Comparison of ENCODE assay signal across 11 mouse cellular contexts in the genomic region with DNA sequence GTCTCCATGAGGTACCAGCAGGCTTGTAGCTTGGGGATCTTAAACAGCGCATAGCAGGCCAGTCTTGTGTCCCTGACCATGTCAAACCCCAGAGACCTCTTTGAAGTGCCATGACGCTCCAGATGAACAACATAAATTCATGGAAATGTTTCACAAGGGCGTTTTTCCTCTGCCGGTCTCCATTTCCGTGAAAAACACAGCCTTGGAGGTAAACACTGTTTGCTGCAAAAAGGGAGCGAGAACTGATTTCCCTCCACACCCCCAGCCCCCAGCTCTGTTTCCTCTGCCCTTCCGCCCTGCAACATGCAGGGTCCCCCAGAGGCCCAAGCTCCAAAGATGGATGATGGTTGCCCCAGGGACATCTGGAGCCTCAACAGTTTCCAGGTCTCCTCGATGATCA. TPM values are rescaled to one million over a fixed set of nuclear protein-coding genes. Genes with fewer than 3 reads are reported as not detected.
DNase-seq lines count a peak whose midpoint lies in the region; ATAC-seq and TF ChIP-seq lines count a peak whose summit lies in the region.
"Had no signal": no experiment of that assay in that cellular context is flagged by ENCODE, and none has a peak within 500 bp of the region (broad histone marks: within the 10 kb centered on the region; RNA-seq: fewer than 3 reads in every experiment).

No protein-coding gene starts in this region.

- no peaks in the 10 kb centered on the region for H3K9me3 ChIP-seq in embryonic facial prominence, embryonic 10.5 days
- H3K9me3 ChIP-seq in midbrain, embryonic 14.5 days (ENCODE audit: control insufficient read depth, low read length) = no peaks in the 10 kb centered on the region
- H3K9me3 ChIP-seq: intestine, embryonic 15.5 days had no signal

- intact Hi-C loops in gastrocnemius, adult 2 months (cut with DNase I) = no loop called here
- intact Hi-C loops in gastrocnemius, postnatal 36 days (cut with DNase I) = no loop called here
- intact Hi-C loops in left cerebral cortex, postnatal 36 days (cut with DNase I) = no loop called here

- no peaks in the 10 kb centered on the region for H3K27me3 ChIP-seq in embryonic facial prominence, embryonic 10.5 days (replicated peaks; ENCODE audit: low read depth, poor library complexity, severe bottlenecking)
- no peaks in the 10 kb centered on the region for H3K27me3 ChIP-seq in midbrain, embryonic 14.5 days (ENCODE audit: control insufficient read depth, insufficient read depth, low read length)
- H3K27me3 ChIP-seq: intestine, embryonic 15.5 days had no signal

- no peak for ATAC-seq in midbrain, embryonic 14.5 days (ENCODE audit: low FRiP score, low TSS enrichment)
- no peak for ATAC-seq in CD4-positive, CD25-positive, alpha-beta regulatory T cell, adult 4 months
- ATAC-seq: intestine, embryonic 15.5 days had no signal

- peak overlapping the region; percentile 19; the same call in 1 of the 2 replicates for H3K4me3 ChIP-seq in gastrocnemius, adult 2 months
- no peak overlapping the region for H3K4me3 ChIP-seq in embryonic facial prominence, embryonic 10.5 days
- no peak overlapping the region for H3K4me3 ChIP-seq in midbrain, embryonic 14.5 days (replicated peaks; ENCODE audit: low read depth, low read length)
- H3K4me3 ChIP-seq: intestine, embryonic 15.5 days had no signal

- TF ChIP-seq CTCF in gastrocnemius, adult 2 months (IDR thresholded peaks at IDR 0.05) = no peak

- H3K9ac ChIP-seq in midbrain, embryonic 14.5 days (replicated peaks; ENCODE audit: low read length) = no peak overlapping the region
- H3K9ac ChIP-seq: intestine, embryonic 15.5 days had no signal

- H3K4me1 ChIP-seq in embryonic facial prominence, embryonic 10.5 days = peaks cover 43% of the 10 kb centered on the region
- H3K4me1 ChIP-seq in midbrain, embryonic 14.5 days (ENCODE audit: control insufficient read depth, insufficient read depth, low read length) = peaks cover 50% of the 10 kb centered on the region

- H3K4me2 ChIP-seq in midbrain, embryonic 14.5 days (ENCODE audit: low read length) = no peak overlapping the region
- H3K4me2 ChIP-seq: intestine, embryonic 15.5 days had no signal

- WGBS in embryonic facial prominence, embryonic 10.5 days = 72% methylated on average over 8 of the region's 8 CpGs
- 65% methylated on average over 8 of the region's 8 CpGs for WGBS in midbrain, embryonic 14.5 days

- peak; percentile 27 for DNase-seq in gastrocnemius, adult 2 months
- no peak for DNase-seq in gastrocnemius, postnatal 36 days
- DNase-seq in kidney, postnatal 14 days = peak; percentile 46
- DNase-seq in kidney, adult 9 months = no peak
- DNase-seq in embryonic facial prominence, embryonic 10.5 days (ENCODE audit: low spot score) = no peak
- no peak for DNase-seq in midbrain, embryonic 14.5 days
- no peak for DNase-seq in left cerebral cortex, postnatal 36 days (ENCODE audit: low spot score in 2 of 2)
- DNase-seq: lung, postnatal 10 days; right cerebral cortex, postnatal 14 days had no signal

- H3K27ac ChIP-seq in gastrocnemius, adult 2 months = peak overlapping the region; percentile 64
- peak overlapping the region; percentile 26; the same call in 1 of the 2 replicates for H3K27ac ChIP-seq in embryonic facial prominence, embryonic 10.5 days (replicated peaks)
- peak overlapping the region; percentile 39; the same call in 1 of the 2 replicates for H3K27ac ChIP-seq in midbrain, embryonic 14.5 days (replicated peaks; ENCODE audit: low read depth, low read length)
- H3K27ac ChIP-seq: intestine, embryonic 15.5 days had no signal

- H3K36me3 ChIP-seq in embryonic facial prominence, embryonic 10.5 days (replicated peaks) = no peaks in the 10 kb centered on the region
- H3K36me3 ChIP-seq in midbrain, embryonic 14.5 days (ENCODE audit: control insufficient read depth, insufficient read depth, low read length) = no peaks in the 10 kb centered on the region
- H3K36me3 ChIP-seq: intestine, embryonic 15.5 days had no signal

RNA-seq across cellular contexts. Expression of gene Calm1, which starts 24.3 kb away (rescaled TPM):
- total RNA-seq in gastrocnemius, adult 2 months (2021) = 100 to 1,000 TPM; 513 to 579 TPM
- total RNA-seq in gastrocnemius, postnatal 36 days (2021) = 100 to 1,000 TPM; 484 to 513 TPM
- polyA plus RNA-seq in embryonic facial prominence, embryonic 10.5 days (2016; fragmentation: Nextera tagmentation; extraction: Ambion mirVana) = 1,151 and 1,166 TPM in 2 replicates
- 2,581 and 2,856 TPM in 2 replicates for polyA plus RNA-seq in midbrain, embryonic 14.5 days (2014; fragmentation: Nextera tagmentation; extraction: Ambion mirVana)
- total RNA-seq in left cerebral cortex, postnatal 36 days (2021) = 1,000 to 10,000 TPM; 2,172 to 2,300 TPM
- polyA plus RNA-seq in CD4-positive, CD25-positive, alpha-beta regulatory T cell, adult 4 months (2017; shearing (Covaris generic)) = 1,000 to 10,000 TPM; 1,192 to 2,031 TPM

Comparison
In these comparisons a context has a peak if more than half of its experiments do, and no peak if none do; other contexts are left out.
1. DNase-seq: peak in gastrocnemius, adult 2 months (single experiment) and kidney, postnatal 14 days (single experiment); none in gastrocnemius, postnatal 36 days (0 of 2), kidney, adult 9 months (single experiment), embryonic facial prominence, embryonic 10.5 days (single experiment), midbrain, embryonic 14.5 days (single experiment) and left cerebral cortex, postnatal 36 days (0 of 2).
2. Peak in every context shown above with its lines, with median percentiles within 50 percentile points of each other: H3K27ac ChIP-seq.